Mouse (Mus musculus) right cerebral cortex, postnatal 4 days (tissue): ENCODE data around the gene Kctd11.
"Not testable (repeated sequence)": the region's sequence is repeated elsewhere in the genome, so short reads cannot be mapped to it uniquely, and the experiment has no call there.

ENCODE experiments used
- DNase-seq: peaks from one replicate; pipeline ENCODE4 v3.0.0-alpha.2; 2022

Kctd11 gene

DNA sequence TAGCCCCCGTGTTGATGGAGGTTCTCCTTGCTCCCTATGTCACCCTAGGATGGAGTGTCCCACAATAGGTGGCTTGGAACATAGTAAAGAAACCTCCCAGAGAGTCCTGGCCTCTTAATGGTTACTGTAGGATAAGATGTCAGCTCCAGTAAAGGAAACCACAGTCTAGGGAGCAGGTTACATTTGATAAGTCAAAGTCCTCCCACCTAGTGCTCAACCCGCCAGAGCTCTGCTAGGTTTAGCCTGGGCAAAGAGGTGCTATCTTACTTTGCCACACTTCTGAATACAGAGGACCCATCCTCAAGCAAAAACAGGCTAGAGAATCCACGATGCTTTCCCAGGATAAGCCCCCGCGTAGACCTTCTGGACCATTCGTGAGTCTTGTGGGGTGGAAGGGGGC, 2.3 kb downstream of the Kctd11 start:
- DNase-seq: no peak

DNA sequence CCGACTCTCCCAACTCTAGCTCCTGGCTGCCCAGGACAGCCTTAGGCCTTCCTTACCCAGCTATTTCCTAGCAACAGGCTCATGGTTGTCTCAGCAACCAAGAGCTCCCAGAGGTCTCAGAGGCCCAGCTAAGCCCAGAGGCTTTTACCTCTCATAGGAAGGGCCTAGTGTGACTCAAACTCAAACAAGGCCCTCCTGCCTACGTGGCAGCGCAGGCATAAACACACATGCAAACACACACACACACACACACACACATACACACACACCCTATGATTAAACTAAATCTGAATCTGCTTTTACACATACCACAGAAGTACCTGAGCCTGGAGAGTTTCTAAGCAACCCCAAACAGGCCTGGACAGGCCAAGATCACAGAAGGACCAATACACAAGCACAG, 2.8 kb downstream of the Kctd11 start:
- no peak for DNase-seq

DNA sequence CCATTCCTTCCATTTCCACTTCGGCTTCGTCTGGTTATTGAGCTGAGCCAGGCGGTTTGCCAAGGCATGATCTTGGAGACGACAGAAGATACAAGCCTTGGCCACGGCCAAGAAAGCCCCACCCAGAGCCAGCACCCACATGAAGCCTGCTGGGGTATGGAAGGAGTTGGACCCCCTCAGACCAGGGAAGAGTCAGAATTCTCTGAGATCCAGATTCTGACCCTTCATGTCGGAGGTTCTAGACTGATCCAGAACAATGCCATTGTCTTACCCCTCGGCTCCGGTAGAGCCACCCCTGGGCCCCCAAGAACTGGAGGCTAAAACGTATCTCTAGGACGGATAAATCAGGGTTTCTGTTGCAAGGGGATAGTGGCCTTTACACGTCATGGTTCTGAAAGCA, 3.3 kb downstream of the Kctd11 start, which contains the start of gene Tmem95:
Gene Tmem95, minus strand, starts transcription at position 141 of the 400 bp plus-strand sequence.
- no peak for DNase-seq

DNA sequence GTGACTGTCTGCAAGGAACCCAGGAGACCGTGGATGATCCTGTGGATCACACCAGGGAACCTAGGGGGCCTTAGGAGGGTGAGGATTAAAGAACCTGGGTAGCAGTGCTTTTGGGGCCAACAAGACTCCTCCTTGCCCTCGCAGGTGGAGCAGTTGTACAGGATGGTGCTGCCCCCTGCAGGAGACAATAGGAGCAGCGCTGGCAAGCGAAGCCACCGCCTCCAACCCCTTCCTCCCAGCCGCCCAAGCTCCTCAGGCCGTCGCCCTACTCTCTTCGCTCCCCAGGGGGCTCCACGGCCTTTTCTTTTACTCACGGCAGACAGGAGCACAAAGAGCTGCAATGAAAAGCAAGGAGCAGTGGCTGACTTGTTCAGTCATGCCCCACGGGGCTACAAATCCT, 4.3 kb downstream of the Kctd11 start:
- peak; percentile 83 for DNase-seq

DNA sequence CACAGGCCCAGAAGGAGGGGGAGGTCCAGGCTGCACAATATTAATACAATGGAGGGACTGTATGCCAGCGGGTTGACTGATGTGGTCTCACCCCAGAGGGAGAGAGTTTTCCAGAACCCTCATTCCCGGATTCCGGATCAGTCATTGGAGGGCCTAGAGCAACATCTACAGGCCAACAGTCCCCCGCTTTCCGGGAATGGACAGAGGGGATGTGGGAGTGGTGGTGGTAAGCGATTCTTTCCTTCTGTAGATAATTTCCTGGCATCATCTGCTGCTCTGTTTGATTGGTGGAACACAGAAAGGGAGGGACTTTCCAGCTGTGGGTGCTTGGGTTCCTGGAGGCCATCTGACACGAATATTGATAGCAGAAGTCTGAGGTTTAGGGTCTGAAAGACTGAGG, 5.0 kb downstream of the Kctd11 start:
- DNase-seq: no peak

DNA sequence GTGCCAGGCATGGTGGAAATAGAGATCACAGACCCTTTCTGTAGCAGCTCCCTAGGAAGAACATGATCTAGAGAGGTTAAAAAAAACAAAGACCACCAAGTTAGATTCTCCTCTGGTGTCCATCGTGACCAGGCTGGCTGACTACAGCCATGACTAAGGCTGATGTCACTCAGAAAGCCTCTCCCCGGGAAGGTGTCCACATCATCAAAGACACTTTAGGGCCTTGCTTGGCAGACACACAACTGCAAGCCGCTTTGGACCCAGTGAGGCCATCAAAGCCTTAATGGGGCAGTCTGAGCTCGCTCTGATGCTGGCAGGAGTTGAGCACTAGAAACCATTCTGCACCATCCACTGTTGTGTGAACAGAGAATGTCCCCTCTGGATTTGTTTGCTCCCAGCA, 8.8 kb downstream of the Kctd11 start:
- no peak for DNase-seq

DNA sequence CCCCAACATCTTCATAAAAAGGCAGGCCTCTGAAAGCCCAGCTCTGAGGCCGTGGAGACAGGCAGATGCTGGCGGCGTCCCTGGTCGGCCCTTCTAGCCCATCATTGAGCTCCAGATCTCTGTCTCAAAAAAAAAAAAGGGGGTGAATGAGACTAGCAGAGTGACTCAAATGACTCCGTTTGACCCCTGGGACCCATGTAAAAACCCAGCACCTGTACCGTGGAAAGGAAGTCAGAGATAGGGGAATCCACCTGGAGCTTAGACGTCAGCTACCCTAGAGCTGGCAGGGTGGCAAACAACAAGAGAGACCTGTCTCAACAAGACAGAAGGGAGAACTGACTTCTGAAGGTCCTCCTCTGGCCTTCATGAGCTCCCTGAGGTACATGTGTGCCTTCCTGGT, 9.4 kb downstream of the Kctd11 start:
- no peak for DNase-seq

DNA sequence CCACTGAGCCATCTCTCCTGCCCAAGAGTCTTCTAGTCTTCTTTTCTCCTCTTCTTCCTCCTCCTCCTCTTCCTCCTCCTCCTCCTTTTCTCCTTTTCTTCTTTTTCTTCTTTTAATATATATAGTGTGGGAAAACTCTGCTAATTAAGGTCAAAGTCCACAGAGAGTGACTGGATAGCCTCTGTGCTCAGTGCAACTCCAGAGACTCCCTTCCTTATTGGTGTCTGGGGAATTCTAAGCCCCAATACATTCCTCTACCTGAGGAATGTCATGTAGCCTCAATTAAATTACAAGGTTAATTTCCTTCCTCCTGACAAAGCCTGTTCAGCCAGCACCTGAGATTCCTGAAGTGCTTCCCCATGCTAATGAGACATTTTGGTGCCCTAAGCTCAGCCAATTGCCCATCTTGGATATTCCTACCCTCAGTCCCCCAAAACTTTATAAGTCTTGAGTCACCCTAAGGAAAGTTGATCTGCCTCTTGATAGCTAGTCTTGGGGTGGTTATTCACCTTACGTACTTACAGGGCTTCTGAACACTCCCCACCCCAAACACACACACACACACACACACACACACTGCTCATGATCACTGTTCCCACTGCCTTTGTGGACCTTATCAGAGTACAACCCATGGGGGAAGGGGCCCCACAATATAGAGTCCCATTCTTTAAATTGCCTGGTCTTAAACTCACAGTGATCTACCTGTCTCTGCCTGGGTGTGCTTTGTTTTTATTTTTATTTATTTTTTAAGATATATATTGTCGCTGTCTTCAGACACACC, 10.7 kb downstream of the Kctd11 start:
- no peak for DNase-seq

DNA sequence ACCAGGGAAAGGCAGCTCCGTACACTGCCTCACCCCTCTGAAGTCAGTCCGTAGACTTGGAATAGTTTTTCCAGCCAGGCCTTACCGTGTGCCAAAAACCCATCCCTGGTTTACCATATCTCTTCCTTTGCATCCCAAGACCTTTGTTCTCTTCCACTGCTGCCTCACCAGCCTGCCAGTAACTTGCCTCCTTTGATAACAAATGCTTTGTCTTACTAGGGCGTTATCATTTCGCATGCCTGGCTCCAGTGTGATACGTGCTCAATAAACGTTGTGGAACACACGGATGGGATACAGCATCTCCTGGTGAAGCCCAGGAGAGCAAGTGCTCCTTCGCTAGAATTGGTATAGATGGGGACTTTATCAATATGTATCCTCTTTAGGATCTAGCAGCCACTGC, 13.9 kb downstream of the Kctd11 start:
- DNase-seq: no peak

DNA sequence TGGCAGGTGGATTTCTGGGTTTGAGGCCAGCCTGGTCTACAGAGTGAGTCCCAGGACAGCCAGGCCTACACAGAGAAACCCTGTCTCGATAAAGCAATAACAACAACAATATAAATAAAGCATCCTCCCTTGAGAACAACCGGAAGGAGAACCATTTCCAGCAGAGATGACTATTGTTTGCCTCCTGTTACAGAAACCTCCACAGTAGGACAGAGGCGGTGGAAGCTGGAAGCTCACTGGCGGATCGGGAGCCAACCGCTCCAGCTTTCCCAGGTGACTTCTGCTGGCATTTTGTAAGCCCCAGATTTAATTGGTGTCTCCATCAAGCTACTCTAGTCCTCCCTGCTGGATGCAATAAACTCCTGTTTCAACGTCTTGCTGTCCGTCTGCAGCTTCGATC, 15.6 kb downstream of the Kctd11 start:
- no peak for DNase-seq

DNA sequence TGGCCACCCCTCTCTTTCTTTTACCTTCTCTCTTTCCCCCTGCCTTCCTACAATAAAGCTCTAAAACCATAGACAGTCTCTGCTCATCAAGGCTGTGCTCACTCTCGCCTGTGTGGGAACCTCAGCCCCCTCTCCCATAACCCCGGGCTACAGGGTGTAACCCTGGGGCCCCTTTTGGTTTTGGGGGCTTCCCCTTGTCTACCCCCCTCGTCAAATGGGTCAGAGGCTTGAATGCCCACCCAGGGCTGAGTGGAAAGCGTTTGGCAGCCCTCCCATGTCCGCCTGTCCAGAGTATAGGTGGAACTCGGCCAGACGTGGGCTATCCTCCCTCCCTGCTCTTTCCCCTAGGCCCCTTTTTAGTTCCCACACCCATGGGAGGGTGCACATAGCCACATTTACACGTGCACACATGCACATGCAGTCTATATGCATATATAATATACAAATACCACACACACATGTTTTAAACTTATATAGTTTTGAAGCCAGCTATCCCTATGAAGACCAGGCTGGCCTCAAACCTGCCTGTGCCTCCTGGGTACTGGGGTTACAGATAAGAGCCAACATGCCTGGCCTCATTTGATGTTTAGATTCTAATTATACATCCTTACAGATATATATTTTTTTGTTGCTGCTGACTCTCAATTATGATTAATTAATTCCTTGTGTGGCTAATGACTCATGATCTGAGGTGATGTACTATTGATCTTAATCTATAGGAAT, 16.9 kb downstream of the Kctd11 start:
- DNase-seq: no peak

DNA sequence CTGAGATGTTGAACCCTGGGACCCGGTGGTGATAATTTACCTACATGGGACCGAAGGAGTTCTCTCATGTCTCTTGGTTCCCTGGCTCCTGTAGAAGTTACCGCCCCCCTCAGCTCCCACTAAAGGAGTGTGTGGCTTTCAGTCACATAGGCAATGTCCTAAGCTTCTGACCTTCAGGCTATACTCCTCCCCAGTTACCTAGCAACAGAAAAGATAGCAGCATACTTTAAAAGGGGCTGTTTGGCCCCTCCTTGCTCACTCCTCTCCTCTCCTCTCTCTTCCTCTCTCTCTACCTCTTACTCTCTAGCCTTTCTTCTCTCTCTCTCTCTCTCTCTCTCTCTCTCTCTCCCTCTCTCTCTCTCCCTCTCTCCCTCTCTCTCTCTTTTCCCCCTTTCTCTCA, 17.5 kb downstream of the Kctd11 start:
- not testable (repeated sequence) for DNase-seq

DNA sequence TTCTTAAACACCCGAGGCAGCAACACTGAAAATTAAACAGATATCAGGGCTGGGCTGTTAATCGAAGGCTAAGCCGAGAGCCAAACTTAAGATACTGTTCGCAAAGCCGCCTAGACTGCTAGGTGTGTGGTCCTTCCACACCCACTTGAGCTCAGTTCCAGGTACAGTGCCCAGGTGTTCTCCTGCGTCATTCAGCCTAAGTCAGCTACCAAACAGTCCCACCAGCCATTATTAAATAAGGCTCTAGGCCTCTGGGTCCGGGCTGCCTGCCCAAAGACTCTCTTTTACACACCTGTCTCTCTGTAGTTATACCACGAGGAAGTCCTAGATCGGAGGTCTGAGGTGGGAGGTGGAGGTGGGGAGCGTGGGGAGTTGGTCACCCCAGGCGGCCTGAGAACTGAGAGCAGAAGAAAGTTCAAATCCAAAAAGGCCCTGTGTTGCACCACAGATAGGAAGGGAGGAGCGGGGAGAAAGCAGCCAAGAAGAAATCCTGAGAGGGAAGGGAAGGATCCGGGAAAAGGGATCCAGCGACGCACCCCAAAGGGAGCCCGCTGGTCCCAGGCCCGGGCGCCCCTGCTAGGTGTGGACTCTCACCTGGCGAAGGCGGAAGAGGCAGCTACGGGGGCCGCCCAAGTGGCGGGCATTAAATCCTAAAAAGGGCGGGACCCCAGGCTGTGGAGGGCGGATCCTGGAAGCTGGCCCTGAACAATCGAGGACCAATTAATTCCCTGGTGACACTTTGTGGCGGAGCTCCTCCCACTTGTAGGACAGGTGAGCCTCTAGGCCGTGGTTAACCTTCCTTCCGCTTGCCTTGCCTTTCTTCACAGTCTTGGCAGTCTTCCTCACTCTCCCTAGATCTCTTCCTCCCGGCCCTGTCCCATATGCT, 22.9 kb downstream of the Kctd11 start, which contains the start of gene Tnk1:
Gene Tnk1, minus strand, starts transcription at position 618 of the 886 bp plus-strand sequence.
- DNase-seq: no peak

DNA sequence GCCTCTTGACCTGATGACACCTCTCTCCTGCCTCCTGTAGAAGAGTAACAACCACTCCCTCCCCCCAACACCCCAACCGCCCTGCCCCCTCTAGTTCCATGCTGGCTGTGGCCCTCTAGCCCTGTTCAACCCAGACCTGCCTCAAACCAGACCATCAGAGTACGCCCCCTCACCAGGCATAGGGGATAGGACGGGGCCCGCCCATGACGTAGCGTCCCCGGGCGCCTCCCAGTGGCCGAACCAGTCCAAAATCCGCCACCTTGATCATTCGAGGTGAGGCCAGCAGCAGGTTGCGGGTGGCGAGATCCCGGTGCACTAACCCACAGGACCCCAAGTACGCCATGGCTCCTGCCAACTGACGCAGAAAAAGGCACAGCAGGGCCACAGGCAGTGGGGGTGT, 25.9 kb downstream of the Kctd11 start:
- DNase-seq: peak; percentile 39

DNA sequence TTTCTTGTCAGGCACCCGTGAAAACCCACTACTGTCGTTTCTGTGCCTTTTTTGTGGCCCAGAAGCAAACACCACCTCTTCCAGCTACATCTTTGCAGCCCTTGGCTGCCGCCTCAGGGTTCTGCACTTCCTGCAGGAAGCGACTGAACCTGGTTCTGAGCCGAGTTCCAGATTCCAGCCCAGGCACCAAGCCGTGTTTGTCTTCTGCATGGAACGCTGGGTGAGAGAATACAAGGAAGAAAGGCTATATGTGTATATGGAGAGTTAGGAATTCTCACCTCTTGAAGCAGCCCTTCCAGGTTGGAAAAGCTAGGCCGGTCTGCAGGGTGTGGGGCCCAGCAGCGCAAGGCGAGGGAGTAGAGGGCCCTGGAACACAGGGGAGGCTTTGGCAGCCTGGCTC, 26.5 kb downstream of the Kctd11 start:
- no peak for DNase-seq

DNA sequence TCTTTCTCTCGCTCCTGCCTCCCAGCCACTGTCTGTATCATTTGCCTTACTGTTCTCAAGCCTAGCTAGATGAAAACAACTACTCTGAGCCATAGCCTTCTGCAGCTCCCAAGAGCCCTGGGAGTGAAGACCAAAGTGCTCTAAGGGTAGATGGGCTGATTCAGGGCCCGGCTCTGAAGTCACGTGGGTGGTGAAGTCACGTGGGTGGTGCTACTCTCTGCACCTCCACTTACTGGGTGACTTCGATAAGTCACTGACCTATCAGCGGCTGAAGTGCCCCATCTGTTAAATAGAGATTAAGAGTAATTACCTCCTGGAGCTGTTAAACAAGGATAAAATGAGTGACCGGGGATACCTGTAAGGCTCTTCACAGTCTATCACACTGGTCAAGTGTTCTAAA, 27.2 kb downstream of the Kctd11 start:
- DNase-seq: no peak

DNA sequence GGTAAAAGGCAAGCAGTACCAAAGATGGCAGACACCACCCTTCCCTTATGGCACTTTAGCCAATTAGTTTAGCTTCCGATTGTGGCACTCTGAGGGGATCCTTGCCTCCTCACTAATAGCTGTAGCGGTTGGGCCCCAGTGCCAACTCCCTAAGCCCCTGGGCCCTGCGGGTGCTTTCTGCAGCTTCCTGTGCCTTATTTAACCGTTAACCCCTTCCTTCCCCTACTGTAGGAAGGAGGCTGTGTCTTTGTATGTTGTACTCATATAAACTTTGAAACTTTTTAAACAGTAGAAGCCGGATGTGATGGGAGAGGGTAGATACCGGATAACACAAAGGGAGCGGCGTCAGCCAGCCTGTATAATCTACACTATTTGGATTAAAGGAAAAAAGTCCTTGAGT, 30.5 kb downstream of the Kctd11 start:
- no peak for DNase-seq

DNA sequence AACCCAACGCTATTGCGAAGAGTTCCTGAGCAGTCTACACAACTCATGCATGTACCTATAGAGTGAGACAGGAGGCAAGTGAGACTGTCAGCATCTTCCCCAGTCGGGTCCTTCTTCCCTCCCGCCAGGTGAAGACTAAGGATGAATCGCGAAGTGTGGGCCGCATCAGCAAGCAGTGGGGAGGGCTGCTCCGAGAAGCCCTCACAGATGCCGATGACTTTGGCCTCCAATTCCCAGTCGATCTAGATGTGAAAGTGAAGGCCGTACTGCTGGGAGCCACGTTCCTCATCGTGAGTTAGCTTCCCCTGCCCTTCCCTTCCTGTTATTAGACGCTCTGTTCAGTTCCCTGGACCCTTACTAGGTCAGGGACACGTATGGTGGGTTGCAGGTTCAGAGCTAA, 31.3 kb downstream of the Kctd11 start:
- no peak for DNase-seq

DNA sequence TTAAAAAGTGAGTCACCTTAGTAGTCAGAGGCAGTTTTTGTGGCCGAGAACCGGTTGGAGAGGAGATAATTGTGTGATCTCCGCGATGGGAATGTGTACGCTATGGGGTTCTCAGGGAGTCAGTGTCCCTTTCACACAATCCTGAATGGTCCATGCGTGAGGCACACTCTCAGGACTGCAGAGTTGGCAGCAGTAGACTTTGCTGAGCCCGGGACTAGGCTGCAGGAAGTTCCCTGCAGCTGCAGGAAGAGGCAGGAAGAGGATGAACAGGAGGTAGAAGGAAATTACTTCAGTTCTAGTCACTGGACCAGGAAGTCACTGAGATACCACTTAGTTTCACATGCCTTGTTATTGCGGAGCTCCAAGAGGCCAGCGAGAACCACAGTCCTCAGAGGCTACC, 32.1 kb downstream of the Kctd11 start:
- no peak for DNase-seq

DNA sequence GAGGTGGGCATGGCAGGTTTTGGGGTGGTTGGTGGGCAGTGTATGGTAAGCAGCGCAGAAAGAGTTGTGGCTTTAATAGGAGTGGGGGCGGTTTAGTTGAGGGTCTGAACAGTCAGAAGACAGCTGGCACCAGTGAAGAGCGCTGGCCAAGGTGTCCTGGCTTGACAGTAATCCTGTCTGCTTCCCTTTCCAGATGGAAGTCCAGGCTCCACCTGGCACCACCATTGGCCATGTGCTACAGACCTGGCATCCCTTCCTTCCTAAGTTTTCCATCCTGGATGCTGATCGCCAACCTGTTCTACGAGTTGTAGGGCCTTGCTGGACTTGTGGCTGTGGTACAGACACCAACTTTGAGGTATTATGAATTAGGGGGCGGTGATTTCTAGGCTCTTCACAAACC, 33.2 kb downstream of the Kctd11 start:
- DNase-seq: no peak

DNA sequence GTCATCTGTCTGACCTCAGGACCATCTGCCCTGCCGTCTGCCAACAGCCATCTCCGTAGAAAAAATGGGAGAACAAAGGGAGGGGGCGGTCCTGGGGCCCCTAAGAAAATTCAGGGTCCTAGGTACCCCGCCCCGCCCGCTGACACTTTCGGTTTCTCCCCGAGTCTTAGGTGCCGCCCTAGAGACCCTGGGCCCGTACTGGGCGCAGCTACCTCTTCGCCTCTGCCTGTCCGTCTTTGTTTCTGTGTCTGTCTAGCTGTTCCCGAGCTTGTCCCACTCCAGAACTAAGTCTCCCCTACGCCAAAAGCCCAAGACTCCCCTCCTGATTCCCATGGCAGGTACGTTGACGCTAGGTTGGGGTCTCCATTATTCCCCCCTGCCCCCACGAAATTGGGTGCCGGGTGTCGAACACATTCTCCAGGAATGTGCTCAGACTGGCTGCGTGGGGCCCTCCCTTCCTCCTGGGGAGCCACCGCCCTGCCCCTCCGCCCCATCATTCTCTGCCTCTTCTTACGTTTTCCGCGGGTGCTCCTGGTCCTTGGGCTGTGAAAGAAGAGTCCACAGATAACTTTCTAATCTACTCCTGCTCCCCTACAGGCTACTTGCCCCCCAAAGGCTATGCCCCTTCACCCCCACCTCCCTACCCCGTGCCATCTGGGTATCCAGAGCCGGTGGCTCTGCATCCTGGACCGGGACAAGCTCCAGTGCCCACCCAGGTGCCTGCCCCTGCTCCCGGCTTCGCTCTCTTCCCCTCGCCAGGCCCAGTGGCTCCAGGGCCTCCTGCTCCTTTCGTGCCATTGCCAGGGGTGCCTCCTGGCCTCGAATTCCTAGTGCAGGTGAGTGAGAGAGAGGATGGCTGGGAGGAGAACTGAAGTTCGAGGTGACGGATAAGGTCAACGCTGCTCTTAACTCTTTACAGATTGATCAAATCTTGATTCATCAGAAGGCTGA, 34.2 kb downstream of the Kctd11 start:
- DNase-seq: no peak

DNA sequence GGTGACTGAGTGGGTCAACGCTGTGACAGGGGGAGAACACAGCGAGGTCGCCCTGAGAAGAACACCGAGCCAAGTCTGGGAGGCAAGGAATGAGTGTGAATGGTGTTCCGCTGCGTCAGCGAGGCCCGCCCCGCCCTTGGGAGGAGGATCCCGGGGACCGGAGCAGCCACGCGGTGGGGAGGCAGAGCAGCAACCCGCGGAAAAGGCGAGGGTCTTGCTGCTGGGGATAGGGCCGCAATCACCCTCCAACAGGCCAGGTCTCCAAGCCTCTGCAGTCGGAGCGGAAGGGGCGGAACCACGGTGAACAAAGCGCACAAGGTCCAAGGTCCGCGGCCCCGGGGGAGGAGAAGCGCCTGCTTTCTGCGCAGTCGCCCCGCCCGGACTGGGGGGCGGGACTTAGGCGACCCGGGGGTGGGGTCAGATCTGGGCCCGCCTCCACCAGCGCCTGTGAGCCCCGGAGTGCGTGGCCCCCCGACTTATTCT, 35.0 kb downstream of the Kctd11 start, which contains the start of gene Plscr3:
Gene Plscr3, plus strand, starts transcription at position 179 of the 483 bp plus-strand sequence.
- peak; percentile 83 for DNase-seq
